Mouse (Mus musculus): ENCODE data around the gene Sobp. TPM values are rescaled to one million over a fixed set of nuclear protein-coding genes. Genes with fewer than 3 reads are reported as not detected.

Sobp gene
- polyA plus RNA-seq (2012): not detected in 2 replicates

- TF ChIP-seq GATA1 (IDR thresholded peaks at IDR 0.05; ENCODE audit: low read length): no peak
Observed at GRCm38 (mm10) chr10:43174326-43175155, at the start of gene Sobp, which contains the start of gene 9030612E09Rik. TSS of gene Sobp (minus strand) at chr10:43174530. TSS of gene 9030612E09Rik (plus strand) at chr10:43174704.

- TF ChIP-seq GATA1 (IDR thresholded peaks at IDR 0.05; ENCODE audit: low read length): no peak
Observed at GRCm38 (mm10) chr10:43223391-43223790, 49.1 kb upstream of the Sobp start.

GRCm38 (mm10) chr10:43221659-43222058 is 47.3 kb upstream of the Sobp start:
- TF ChIP-seq GATA1 (IDR thresholded peaks at IDR 0.05; ENCODE audit: low read length): no peak

- TF ChIP-seq GATA1 (IDR thresholded peaks at IDR 0.05; ENCODE audit: low read length): no peak
Observed at GRCm38 (mm10) chr10:43220910-43221625, 46.7 kb upstream of the Sobp start, which contains the start of gene Pdss2. TSS of gene Pdss2 (plus strand) at chr10:43221486.

- TF ChIP-seq GATA1 (IDR thresholded peaks at IDR 0.05; ENCODE audit: low read length): no peak
Observed at GRCm38 (mm10) chr10:43220479-43220878, 46.1 kb upstream of the Sobp start.

- TF ChIP-seq GATA1 (IDR thresholded peaks at IDR 0.05; ENCODE audit: low read length): no peak
Observed at GRCm38 (mm10) chr10:43217361-43217900, 43.1 kb upstream of the Sobp start.

- TF ChIP-seq GATA1 (IDR thresholded peaks at IDR 0.05; ENCODE audit: low read length): no peak
Observed at GRCm38 (mm10) chr10:43211866-43212265, 37.5 kb upstream of the Sobp start.

- no peak for TF ChIP-seq GATA1 (IDR thresholded peaks at IDR 0.05; ENCODE audit: low read length)
Observed at GRCm38 (mm10) chr10:43203865-43204264, 29.5 kb upstream of the Sobp start.

GRCm38 (mm10) chr10:43200206-43200605 is 25.9 kb upstream of the Sobp start:
- no peak for TF ChIP-seq GATA1 (IDR thresholded peaks at IDR 0.05; ENCODE audit: low read length)

- TF ChIP-seq GATA1 (IDR thresholded peaks at IDR 0.05; ENCODE audit: low read length): no peak
Observed at GRCm38 (mm10) chr10:43180313-43180912, 6.1 kb upstream of the Sobp start.

GRCm38 (mm10) chr10:43175156-43175601 is 849 bp upstream of the Sobp start:
- TF ChIP-seq GATA1 (IDR thresholded peaks at IDR 0.05; ENCODE audit: low read length): no peak

- no peak for TF ChIP-seq GATA1 (IDR thresholded peaks at IDR 0.05; ENCODE audit: low read length)
Observed at GRCm38 (mm10) chr10:43173828-43174325, 453 bp downstream of the Sobp start.

- no peak for TF ChIP-seq GATA1 (IDR thresholded peaks at IDR 0.05; ENCODE audit: low read length)
Observed at GRCm38 (mm10) chr10:43173141-43173827, 1.0 kb downstream of the Sobp start.

- no peak for TF ChIP-seq GATA1 (IDR thresholded peaks at IDR 0.05; ENCODE audit: low read length)
Observed at GRCm38 (mm10) chr10:43172554-43172953, 1.8 kb downstream of the Sobp start.

- TF ChIP-seq GATA1 (IDR thresholded peaks at IDR 0.05; ENCODE audit: low read length): no peak
Observed at GRCm38 (mm10) chr10:43172066-43172465, 2.3 kb downstream of the Sobp start.
